Mouse (Mus musculus): Measurements from ENCODE around the gene Lbx1. TPM values are rescaled to one million over a fixed set of nuclear protein-coding genes. Genes with fewer than 3 reads are reported as not detected.
A peak's percentile ranks its signal among the peaks of the same experiment; 100 is the strongest.

The Lbx1 gene
- polyA plus RNA-seq, 1 experiment from 2014 or later = 0.49 TPM

GRCm38 (mm10) chr19:45226246-45226645 lies 9.4 kb downstream of the Lbx1 start:
- no peak for DNase-seq

GRCm38 (mm10) chr19:45225130-45225529 lies 10.5 kb downstream of the Lbx1 start:
- H3K9ac ChIP-seq (replicated peaks; ENCODE audit: low read length) = no peak overlapping the region
- ATAC-seq (ENCODE audit: low FRiP score, low TSS enrichment) = no peak
- peak; percentile 37 for DNase-seq

More at GRCm38 (mm10) chr19:45226246-45226645, 9.4 kb downstream of the Lbx1 start:
- H3K27me3 ChIP-seq (ENCODE audit: control insufficient read depth, insufficient read depth, low read length) = peaks cover 100% of the 10 kb centered on the region
- H3K4me2 ChIP-seq (ENCODE audit: low read length) = no peak overlapping the region
- no peaks in the 10 kb centered on the region for H3K4me1 ChIP-seq (ENCODE audit: control insufficient read depth, insufficient read depth, low read length)
- no peak overlapping the region for H3K27ac ChIP-seq (replicated peaks; ENCODE audit: low read depth, low read length)
- no peak overlapping the region for H3K9ac ChIP-seq (replicated peaks; ENCODE audit: low read length)
- H3K36me3 ChIP-seq (ENCODE audit: control insufficient read depth, insufficient read depth, low read length) = no peaks in the 10 kb centered on the region
- no peaks in the 10 kb centered on the region for H3K9me3 ChIP-seq (ENCODE audit: control insufficient read depth, low read length)
- ATAC-seq (ENCODE audit: low FRiP score, low TSS enrichment) = no peak
- no peak overlapping the region for H3K4me3 ChIP-seq (replicated peaks; ENCODE audit: low read depth, low read length)
- 3% methylated on average over 8 of the region's 8 CpGs for WGBS

GRCm38 (mm10) chr19:45224286-45224559 lies 11.4 kb downstream of the Lbx1 start:
- Histone ChIP-seq H3K4me3 (replicated peaks; ENCODE audit: low read depth, low read length) (no peak overlapping the region), H3K27ac (replicated peaks; ENCODE audit: low read depth, low read length) (no peak overlapping the region), H3K9me3 (ENCODE audit: control insufficient read depth, low read length) (no peaks in the 10 kb centered on the region), H3K27me3 (ENCODE audit: control insufficient read depth, insufficient read depth, low read length) (peaks cover 89% of the 10 kb centered on the region), H3K9ac (replicated peaks; ENCODE audit: low read length) (no peak overlapping the region), H3K36me3 (ENCODE audit: control insufficient read depth, insufficient read depth, low read length) (no peaks in the 10 kb centered on the region), H3K4me2 (ENCODE audit: low read length) (no peak overlapping the region), H3K4me1 (ENCODE audit: control insufficient read depth, insufficient read depth, low read length) (no peaks in the 10 kb centered on the region; the same call in 1 of the 2 replicates)
- ATAC-seq (ENCODE audit: low FRiP score, low TSS enrichment) (no peak), DNase-seq (no peak)
- 0% methylated on average over 6 of the region's 6 CpGs for WGBS

More at GRCm38 (mm10) chr19:45225130-45225529, 10.5 kb downstream of the Lbx1 start:
- H3K9me3 ChIP-seq (ENCODE audit: control insufficient read depth, low read length) = no peaks in the 10 kb centered on the region
- no peak overlapping the region for H3K4me2 ChIP-seq (ENCODE audit: low read length)
- H3K36me3 ChIP-seq (ENCODE audit: control insufficient read depth, insufficient read depth, low read length) = no peaks in the 10 kb centered on the region
- WGBS = under 1% methylated on average over 12 of the region's 12 CpGs
- no peak overlapping the region for H3K4me3 ChIP-seq (replicated peaks; ENCODE audit: low read depth, low read length)
- no peaks in the 10 kb centered on the region; the same call in 1 of the 2 replicates for H3K4me1 ChIP-seq (ENCODE audit: control insufficient read depth, insufficient read depth, low read length)
- H3K27me3 ChIP-seq (ENCODE audit: control insufficient read depth, insufficient read depth, low read length) = peaks cover 92% of the 10 kb centered on the region
- no peak overlapping the region for H3K27ac ChIP-seq (replicated peaks; ENCODE audit: low read depth, low read length)

- Histone ChIP-seq H3K9ac (replicated peaks; ENCODE audit: low read length) (no peak overlapping the region), H3K9me3 (ENCODE audit: control insufficient read depth, low read length) (no peaks in the 10 kb centered on the region), H3K4me3 (replicated peaks; ENCODE audit: low read depth, low read length) (no peak overlapping the region), H3K4me2 (ENCODE audit: low read length) (no peak overlapping the region), H3K27me3 (ENCODE audit: control insufficient read depth, insufficient read depth, low read length) (peaks cover 89% of the 10 kb centered on the region), H3K27ac (replicated peaks; ENCODE audit: low read depth, low read length) (no peak overlapping the region), H3K36me3 (ENCODE audit: control insufficient read depth, insufficient read depth, low read length) (no peaks in the 10 kb centered on the region), H3K4me1 (ENCODE audit: control insufficient read depth, insufficient read depth, low read length) (no peaks in the 10 kb centered on the region; the same call in 1 of the 2 replicates)
- no peak for ATAC-seq (ENCODE audit: low FRiP score, low TSS enrichment)
- 1% methylated on average over 49 of the region's 49 CpGs for WGBS
- DNase-seq = peak; percentile 58
Measured at GRCm38 (mm10) chr19:45223413-45224285, 12.0 kb downstream of the Lbx1 start.

GRCm38 (mm10) chr19:45222141-45222782 lies 13.3 kb downstream of the Lbx1 start:
- no peaks in the 10 kb centered on the region; the same call in 1 of the 2 replicates for H3K4me1 ChIP-seq (ENCODE audit: control insufficient read depth, insufficient read depth, low read length)
- peaks cover 75% of the 10 kb centered on the region for H3K27me3 ChIP-seq (ENCODE audit: control insufficient read depth, insufficient read depth, low read length)
- no peak overlapping the region for H3K9ac ChIP-seq (replicated peaks; ENCODE audit: low read length)
- no peaks in the 10 kb centered on the region for H3K36me3 ChIP-seq (ENCODE audit: control insufficient read depth, insufficient read depth, low read length)
- ATAC-seq (ENCODE audit: low FRiP score, low TSS enrichment) = no peak
- peak; percentile 34 for DNase-seq
- H3K27ac ChIP-seq (replicated peaks; ENCODE audit: low read depth, low read length) = no peak overlapping the region
- no peak overlapping the region for H3K4me3 ChIP-seq (replicated peaks; ENCODE audit: low read depth, low read length)
- H3K4me2 ChIP-seq (ENCODE audit: low read length) = no peak overlapping the region
- 1% methylated on average over 17 of the region's 17 CpGs for WGBS
- no peaks in the 10 kb centered on the region for H3K9me3 ChIP-seq (ENCODE audit: control insufficient read depth, low read length)

- H3K9ac ChIP-seq (replicated peaks; ENCODE audit: low read length) = no peak overlapping the region
- H3K4me3 ChIP-seq (replicated peaks; ENCODE audit: low read depth, low read length) = no peak overlapping the region
- no peaks in the 10 kb centered on the region for H3K36me3 ChIP-seq (ENCODE audit: control insufficient read depth, insufficient read depth, low read length)
- H3K27ac ChIP-seq (replicated peaks; ENCODE audit: low read depth, low read length) = no peak overlapping the region
- H3K9me3 ChIP-seq (ENCODE audit: control insufficient read depth, low read length) = no peaks in the 10 kb centered on the region
- no peak for ATAC-seq (ENCODE audit: low FRiP score, low TSS enrichment)
- peaks cover 67% of the 10 kb centered on the region for H3K27me3 ChIP-seq (ENCODE audit: control insufficient read depth, insufficient read depth, low read length)
- 1% methylated on average over 9 of the region's 9 CpGs for WGBS
- DNase-seq = no peak
- H3K4me1 ChIP-seq (ENCODE audit: control insufficient read depth, insufficient read depth, low read length) = no peaks in the 10 kb centered on the region; the same call in 1 of the 2 replicates
- H3K4me2 ChIP-seq (ENCODE audit: low read length) = peak overlapping the region; percentile 53
Measured at GRCm38 (mm10) chr19:45221458-45221783, 14.2 kb downstream of the Lbx1 start.

GRCm38 (mm10) chr19:45220593-45221457 lies 14.8 kb downstream of the Lbx1 start:
- peak overlapping the region; percentile 53 for H3K4me2 ChIP-seq (ENCODE audit: low read length)
- H3K27me3 ChIP-seq (ENCODE audit: control insufficient read depth, insufficient read depth, low read length) = peaks cover 61% of the 10 kb centered on the region
- 1% methylated on average over 29 of the region's 29 CpGs for WGBS
- H3K9me3 ChIP-seq (ENCODE audit: control insufficient read depth, low read length) = no peaks in the 10 kb centered on the region
- H3K27ac ChIP-seq (replicated peaks; ENCODE audit: low read depth, low read length) = no peak overlapping the region
- 0 out of 2 replicates have a peak overlapping the region, but pooled peaks have one; percentile 24 for H3K9ac ChIP-seq (replicated peaks; ENCODE audit: low read length)
- peak overlapping the region; percentile 11; the same call in 1 of the 2 replicates for H3K4me3 ChIP-seq (replicated peaks; ENCODE audit: low read depth, low read length)
- ATAC-seq (ENCODE audit: low FRiP score, low TSS enrichment) = peak; percentile 64; the same call in 1 of the 2 replicates
- H3K36me3 ChIP-seq (ENCODE audit: control insufficient read depth, insufficient read depth, low read length) = no peaks in the 10 kb centered on the region
- H3K4me1 ChIP-seq (ENCODE audit: control insufficient read depth, insufficient read depth, low read length) = no peaks in the 10 kb centered on the region; the same call in 1 of the 2 replicates
- peak; percentile 94 for DNase-seq

- peaks cover 15% of the 10 kb centered on the region for H3K27me3 ChIP-seq (ENCODE audit: control insufficient read depth, insufficient read depth, low read length)
- ATAC-seq (ENCODE audit: low FRiP score, low TSS enrichment) (no peak), DNase-seq (peak; percentile 75)
- H3K4me3 ChIP-seq (replicated peaks; ENCODE audit: low read depth, low read length) = no peak overlapping the region
- H3K9ac ChIP-seq (replicated peaks; ENCODE audit: low read length) = no peak overlapping the region
- H3K4me2 ChIP-seq (ENCODE audit: low read length) = no peak overlapping the region
- no peaks in the 10 kb centered on the region for H3K9me3 ChIP-seq (ENCODE audit: control insufficient read depth, low read length)
- no peaks in the 10 kb centered on the region; the same call in 1 of the 2 replicates for H3K4me1 ChIP-seq (ENCODE audit: control insufficient read depth, insufficient read depth, low read length)
- no peaks in the 10 kb centered on the region for H3K36me3 ChIP-seq (ENCODE audit: control insufficient read depth, insufficient read depth, low read length)
- H3K27ac ChIP-seq (replicated peaks; ENCODE audit: low read depth, low read length) = no peak overlapping the region
- WGBS = 6% methylated on average over 9 of the region's 9 CpGs
Measured at GRCm38 (mm10) chr19:45216240-45216639, 19.4 kb downstream of the Lbx1 start.

Data from midbrain, embryonic 14.5 days (tissue).